Mouse (Mus musculus) heart, postnatal 36 days (tissue): ENCODE measurements at regions not wholly inside any gene's neighbourhood (a gene's known extent, or its start where the extent isn't known, plus 50 kb on each side); places are given as distances from the start of the nearest gene placed in this dataset.
"Not testable (repeated sequence)": the region's sequence is repeated elsewhere in the genome, so short reads cannot be mapped to it uniquely, and the experiment has no call there.

ENCODE experiments used
- DNase-seq, 2 experiments: peaks; one replicate each; pipeline ENCODE4 v3.0.0; 2021 to 2022
- intact Hi-C: fragments of 180-260 bp; cut with DNase I; formaldehyde crosslinking; loops from one replicate; pipeline ENCODE4 v1.15.1; 2025

GRCm38 (mm10) chr5:78075203-78075602 is 667.4 kb upstream of the Igfbp7 start:
- no peak for DNase-seq
- intact Hi-C loops = no loop called here

GRCm38 (mm10) chr5:78032554-78033250 is 624.9 kb upstream of the Igfbp7 start:
- intact Hi-C loops = no loop called here
- DNase-seq = no peak

- intact Hi-C loops = no loop called here
- no peak for DNase-seq
Measured at GRCm38 (mm10) chr5:78017523-78017922, 609.7 kb upstream of the Igfbp7 start.

GRCm38 (mm10) chr5:77986449-77987047 is 578.7 kb upstream of the Igfbp7 start:
- intact Hi-C loops = no loop called here
- no peak for DNase-seq

DNA sequence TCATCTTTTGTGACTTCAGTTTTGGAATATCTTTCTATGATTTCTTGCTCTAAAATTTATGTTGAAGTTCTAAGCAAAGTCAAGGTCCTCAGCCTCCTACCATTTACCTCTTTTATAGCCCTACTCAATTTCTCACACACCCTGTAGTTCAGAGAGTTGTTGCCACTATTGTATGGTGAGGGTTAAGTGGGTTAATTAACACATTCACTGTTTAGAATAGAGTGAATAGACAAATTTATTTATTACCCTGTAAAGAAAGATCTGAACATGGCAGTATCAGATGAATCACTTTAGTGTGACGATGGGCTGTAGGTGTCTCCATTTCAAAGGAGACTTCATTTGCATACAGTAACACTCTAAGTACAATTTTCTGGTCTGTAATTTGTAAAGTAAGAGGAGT is 577.4 kb upstream of the Igfbp7 start:
- intact Hi-C loops = no loop called here
- DNase-seq = no peak

DNA sequence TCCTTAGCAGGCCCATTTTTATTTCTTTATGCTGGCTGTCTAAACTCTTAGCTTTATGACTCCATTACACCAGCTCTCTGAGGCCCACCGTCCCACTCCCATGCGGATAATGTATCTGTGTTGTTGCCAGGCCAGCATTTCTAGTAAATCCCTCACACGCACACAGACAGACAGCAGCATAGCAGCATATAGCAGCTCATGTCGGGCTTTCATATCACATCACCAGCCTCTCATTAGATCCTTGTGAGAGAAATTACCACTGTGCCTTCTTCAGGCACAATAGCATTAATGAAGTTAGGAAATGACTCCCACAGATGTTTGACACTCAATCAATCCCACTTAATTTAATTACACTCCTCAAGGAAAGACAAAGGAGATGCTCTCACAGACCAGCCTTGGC is 532.2 kb upstream of the Igfbp7 start:
- intact Hi-C loops, DNase-seq: not testable (repeated sequence)

DNA sequence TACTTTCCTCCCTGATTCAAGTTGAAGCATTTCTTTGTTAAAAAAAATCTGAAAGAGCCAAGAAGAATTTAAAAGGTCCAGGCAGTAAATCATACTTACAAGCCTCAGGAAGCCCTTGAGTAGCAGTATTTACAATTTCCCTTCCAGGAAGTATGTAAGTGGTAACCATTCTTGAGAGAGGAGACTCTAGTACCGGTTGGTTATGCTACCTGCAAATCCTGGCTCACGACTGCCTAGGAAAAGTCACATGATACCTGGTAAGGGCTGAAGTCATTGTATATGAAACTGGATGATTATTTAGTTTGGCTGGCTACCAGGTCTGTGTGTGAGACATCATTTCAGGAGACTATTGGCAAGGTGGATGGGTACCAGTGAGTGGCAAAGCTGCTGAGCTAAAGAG is 524.0 kb upstream of the Igfbp7 start:
- no peak for DNase-seq
- intact Hi-C loops = no loop called here

GRCm38 (mm10) chr5:77921186-77921585 is 513.3 kb upstream of the Igfbp7 start:
- intact Hi-C loops = no loop called here

GRCm38 (mm10) chr5:77917086-77917676 is 509.3 kb upstream of the Igfbp7 start:
- intact Hi-C loops = no loop called here

More at GRCm38 (mm10) chr5:77921186-77921585, 513.3 kb upstream of the Igfbp7 start:
- DNase-seq = no peak

DNA sequence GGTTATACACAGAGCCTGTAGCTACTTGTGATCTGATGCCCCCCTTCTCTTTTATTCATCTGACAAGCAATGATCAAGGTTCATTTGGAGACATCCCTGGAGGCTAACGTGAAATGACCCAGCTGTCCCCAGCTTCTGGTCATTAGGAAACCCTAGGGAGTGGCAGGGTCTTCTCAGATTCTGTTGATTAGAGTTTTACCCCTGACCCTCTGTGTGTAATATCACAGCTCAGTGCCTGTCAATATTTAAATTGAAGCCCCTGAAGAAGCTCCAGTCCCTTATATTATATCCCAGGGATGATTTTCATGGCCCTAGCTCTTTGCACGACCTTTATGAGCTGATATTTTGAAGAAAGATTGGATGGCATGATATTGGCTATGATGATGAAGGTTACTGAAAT is 508.5 kb upstream of the Igfbp7 start:
- DNase-seq = no peak
- intact Hi-C loops = no loop called here

More at GRCm38 (mm10) chr5:77917086-77917676, 509.3 kb upstream of the Igfbp7 start:
- no peak for DNase-seq

DNA sequence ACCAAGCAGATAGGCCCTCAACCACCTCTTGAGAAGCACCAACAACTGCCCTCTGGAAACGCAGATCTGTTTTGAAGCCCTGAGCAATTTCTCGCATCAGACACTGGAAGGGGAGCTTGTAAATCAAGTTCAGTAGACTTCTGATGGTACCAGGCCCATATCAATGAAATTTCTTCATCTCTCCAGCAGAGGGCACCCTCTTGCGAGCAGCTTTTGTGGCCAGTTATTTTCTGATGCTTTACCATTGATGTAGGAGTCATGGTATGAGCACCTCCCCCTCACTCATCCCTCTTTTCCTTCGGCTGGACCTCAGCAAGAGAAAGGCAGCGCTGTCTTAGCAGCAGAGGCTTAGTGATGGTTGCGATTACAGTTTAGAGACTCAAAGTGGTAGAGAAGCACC is 501.4 kb upstream of the Igfbp7 start:
- DNase-seq = no peak

DNA sequence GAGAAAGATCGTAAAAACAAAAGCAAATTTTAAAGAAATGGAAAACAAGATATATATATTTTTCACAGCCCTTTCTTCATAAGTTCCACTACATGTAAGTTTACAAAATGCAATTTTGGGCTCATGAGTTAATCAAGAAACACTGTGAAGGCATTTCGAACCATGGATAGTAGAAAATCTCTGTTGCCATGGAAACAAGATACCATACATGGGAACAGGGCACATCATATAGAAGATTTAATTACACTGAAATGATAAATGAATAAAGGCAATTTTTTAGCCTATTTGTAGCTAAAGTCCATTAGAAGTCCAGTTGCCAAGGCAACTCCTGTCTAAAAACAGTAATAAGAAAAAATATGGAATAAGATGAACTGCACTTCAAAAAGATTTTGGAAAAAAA is 484.2 kb upstream of the Igfbp7 start:
- DNase-seq, intact Hi-C loops: not testable (repeated sequence)

More for the DNA sequence above, 501.4 kb upstream of the Igfbp7 start:
- intact Hi-C loops = no loop called here

DNA sequence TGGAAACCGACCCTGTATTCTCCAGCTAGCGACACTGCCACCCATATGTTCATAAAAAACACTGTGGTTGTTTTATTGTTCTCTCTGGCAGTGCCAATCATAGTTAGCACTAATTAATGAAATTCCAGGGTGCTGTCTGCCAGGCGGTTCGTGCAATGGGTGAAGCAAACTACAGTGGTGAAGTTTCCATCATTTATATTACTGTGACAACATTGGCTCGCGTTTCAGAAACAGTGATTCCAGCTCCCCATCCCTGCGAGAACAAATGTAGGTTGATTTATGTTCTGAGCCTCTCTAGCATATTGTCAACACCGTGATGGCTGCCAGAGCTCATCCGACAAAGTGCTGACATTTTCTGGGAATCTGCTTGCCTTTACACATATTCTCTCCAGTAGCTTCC is 480.7 kb upstream of the Igfbp7 start:
- DNase-seq = no peak
- intact Hi-C loops = no loop called here

DNA sequence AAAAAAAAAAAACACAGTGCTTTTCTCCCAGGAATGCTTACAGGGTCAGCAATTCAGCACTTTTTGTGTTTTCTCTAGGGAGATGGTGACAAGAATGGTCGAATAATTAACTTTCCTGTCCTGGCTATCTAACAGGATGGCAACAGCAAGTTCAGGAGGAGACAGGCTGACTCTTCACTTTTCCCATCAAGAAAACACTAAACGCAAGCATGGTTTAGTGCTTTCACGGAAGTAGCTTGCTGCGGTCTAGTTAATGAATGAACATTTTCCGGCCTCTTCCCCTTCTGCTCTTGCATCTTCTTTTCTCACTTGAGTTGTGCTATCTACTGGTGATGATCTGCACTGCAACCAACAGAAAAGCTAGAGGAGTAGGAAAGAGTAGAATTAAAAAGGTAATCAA is 463.6 kb upstream of the Igfbp7 start:
- DNase-seq = no peak
- intact Hi-C loops = no loop called here

DNA sequence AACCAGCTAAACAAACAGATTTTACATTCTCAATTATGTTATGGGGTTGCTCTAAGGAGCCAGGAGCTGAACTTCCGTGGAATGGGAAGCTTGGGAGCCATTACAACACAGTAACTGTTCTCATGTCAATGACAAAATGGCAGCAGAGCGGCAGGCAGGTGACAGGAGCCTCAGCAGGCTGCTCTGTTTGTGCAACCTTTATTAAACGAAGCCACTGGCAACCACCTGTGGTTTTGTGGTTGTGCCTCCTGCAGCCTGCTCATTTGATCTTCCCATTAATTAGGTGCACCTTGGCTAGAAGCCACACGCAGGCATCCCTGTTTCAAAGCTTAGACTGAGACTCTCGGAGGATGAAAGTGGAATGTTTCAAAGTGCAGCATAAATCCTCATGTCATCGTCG is 457.5 kb upstream of the Igfbp7 start:
- no peak for DNase-seq
- intact Hi-C loops = no loop called here

GRCm38 (mm10) chr5:77855191-77855590 is 447.4 kb upstream of the Igfbp7 start:
- intact Hi-C loops = no loop called here
- no peak for DNase-seq

GRCm38 (mm10) chr5:77853999-77854784 is 446.4 kb upstream of the Igfbp7 start:
- intact Hi-C loops = no loop called here
- DNase-seq = no peak

DNA sequence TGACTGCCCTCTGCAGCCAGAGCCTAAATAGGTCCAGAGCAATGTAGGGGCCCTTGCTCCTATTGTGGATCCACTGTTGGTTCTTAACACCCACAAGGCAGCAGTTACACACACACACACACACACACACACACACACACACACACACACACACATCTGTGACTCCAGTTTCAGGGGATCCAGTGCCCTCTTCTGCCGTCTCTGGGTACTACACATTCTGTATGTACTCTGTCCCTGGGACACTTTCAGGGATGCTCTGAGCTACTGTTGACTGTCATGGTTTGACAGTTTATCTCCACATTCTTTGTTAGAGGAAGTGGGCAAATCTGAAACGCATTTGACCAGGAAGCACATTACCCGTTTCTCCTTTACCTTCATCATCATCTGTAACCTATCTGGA is 443.8 kb upstream of the Igfbp7 start:
- intact Hi-C loops = no loop called here
- DNase-seq = no peak

- DNase-seq = no peak
- intact Hi-C loops = no loop called here
Measured at GRCm38 (mm10) chr5:77838186-77839097, 430.6 kb upstream of the Igfbp7 start.

DNA sequence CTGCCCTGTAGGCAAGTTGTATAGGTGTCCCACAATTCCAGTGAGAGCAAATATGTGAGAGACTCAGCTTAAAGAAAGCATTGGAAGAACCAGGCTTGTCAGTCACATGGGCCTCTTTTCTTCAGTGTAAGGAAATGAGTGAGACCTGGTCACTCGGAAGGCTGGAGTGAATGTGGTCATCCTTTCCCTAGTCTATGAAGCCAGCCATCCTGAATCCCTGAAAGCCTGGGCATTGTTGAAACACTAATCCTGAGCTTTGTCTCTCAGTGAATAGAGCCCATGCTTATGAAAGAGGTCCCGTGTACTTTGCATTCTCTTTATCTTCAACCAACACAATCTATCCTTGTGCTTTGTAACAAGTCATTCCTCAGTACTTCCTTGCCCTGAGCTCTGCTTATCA is 420.1 kb upstream of the Igfbp7 start:
- intact Hi-C loops = no loop called here

More for the DNA sequence above, 420.1 kb upstream of the Igfbp7 start:
- no peak for DNase-seq
